Mouse (Mus musculus) liver (tissue): ENCODE results near the gene Vgf.

Experiments
- DNase-seq: peaks from one replicate; pipeline ENCODE4 v3.0.0-alpha.2; 2020; ENCODE audit warnings: mixed read lengths

Vgf gene

GRCm38 (mm10) chr5:137073141-137073540, 46.9 kb downstream of the Vgf start:
- no peak for DNase-seq

GRCm38 (mm10) chr5:137074191-137074651, 48.0 kb downstream of the Vgf start:
- no peak for DNase-seq

- DNase-seq: peak; percentile 29
Observed at GRCm38 (mm10) chr5:137075726-137076125, 49.5 kb downstream of the Vgf start.

DNA sequence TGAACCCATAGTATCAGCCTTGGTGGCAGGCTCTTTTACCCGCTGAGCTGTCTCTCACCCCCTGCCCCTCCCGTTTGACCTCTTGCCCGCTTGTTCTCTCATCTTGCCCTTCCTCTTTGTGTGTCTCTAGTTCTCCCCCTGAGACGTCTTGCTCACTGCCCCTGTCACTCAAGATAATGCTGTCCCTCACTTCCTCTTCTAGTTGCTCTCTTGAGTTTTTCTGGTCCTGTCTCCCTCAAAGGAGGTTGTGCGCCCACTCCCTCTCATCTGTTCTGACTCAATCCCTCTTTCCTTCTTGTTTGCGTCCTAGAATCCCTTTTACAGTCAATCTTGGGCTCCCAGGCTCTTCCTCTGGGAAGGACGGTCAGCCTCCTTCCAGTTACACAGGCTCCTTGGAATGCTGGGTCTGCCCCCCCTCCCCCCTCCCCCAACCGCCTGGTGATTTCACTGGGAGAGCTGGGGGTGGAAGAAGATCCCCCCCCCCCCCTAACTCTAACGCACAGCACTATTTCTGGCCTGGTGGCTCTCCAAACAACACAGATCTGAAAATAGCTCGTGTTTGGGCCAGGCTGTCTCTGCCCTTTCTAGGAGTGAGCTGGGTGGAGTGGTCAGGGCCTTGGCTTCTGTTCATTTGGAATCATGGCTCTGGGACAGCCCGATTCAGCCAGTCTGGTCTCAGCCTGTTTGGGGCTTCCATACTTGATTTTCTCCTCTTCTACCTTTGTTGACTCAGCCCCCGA, 50.2 kb downstream of the Vgf start:
- DNase-seq: no peak

- no peak for DNase-seq
Observed at GRCm38 (mm10) chr5:137077187-137077586, 51.0 kb downstream of the Vgf start.

DNA sequence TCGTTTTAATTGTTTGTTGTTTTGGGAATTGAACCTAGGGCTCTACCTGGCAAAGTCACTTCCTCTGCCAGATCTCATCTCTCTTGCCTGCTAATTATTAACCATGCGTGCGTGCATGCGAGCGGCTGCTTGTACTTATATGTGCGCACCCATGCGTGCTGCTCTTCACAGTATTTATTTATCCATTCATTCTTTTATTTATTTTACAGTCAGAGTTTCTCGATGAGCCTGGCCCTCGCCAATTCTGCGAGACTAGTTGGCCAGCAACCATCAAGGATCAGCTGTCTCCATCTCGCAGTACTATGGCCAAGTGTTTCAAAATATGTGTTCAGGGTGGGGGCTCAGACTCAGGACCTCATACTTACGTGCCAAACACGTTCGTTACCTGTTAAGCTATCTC, 51.8 kb downstream of the Vgf start:
- no peak for DNase-seq

DNA sequence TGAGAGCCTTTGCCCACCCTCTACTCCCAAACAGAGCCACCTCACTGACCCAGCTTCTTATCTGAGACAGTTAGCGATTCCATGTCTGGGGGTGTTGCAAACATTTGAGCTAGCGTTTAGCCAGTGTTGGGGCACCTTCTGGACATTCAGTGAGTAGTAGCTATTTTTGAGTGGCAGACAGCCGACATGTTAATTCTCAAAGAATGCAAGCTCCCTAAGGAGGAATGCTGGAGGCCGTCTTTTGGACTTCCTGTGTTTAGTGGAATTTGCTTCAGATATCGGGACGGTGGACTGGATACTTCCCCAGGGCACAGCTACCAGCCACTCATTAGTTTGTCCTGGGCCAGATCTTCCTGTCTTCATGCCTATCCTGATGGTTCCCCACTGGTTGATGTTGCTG, 52.4 kb downstream of the Vgf start:
- no peak for DNase-seq

DNA sequence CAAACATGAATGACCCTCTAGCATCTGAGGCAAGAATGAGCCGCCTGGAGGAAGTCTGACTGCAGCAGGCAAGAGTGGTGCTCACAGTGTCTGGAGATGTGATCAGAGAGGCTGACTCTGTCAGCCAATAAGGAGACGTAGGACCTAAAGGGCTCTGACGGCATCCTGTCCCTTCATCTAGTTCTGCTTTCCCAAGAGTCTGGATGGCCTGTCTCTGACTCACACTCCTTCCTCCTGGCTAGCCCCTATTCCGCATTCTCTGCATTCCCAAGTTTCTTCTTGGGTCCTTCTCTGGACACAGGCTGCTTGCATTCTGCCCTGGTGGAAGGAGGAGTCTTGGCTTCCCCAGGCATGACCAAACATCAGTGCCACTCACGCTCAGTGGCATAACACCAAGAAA, 53.7 kb downstream of the Vgf start:
- DNase-seq: no peak
